Mouse (Mus musculus) C2C12 (cell line): ENCODE measurements around the gene Pcbp2. TPM values are rescaled to one million over a fixed set of nuclear protein-coding genes. Genes with fewer than 3 reads are reported as not detected.

ENCODE experiments used
- H3K27me3 ChIP-seq: one replicate; pipeline ENCODE4 v1.6.1; 2011; ENCODE audit not compliant: control insufficient read depth, insufficient read depth, insufficient read length
- H3K36me3 ChIP-seq: one replicate; pipeline ENCODE4 v1.6.1; 2011; ENCODE audit not compliant: control insufficient read depth, insufficient read depth
- H3K4me3 ChIP-seq: one replicate; pipeline ENCODE4 v1.5.1; 2011; ENCODE audit warnings: mild to moderate bottlenecking, control low read depth; ENCODE audit not compliant: poor library complexity, insufficient read depth, severe bottlenecking
- H3K79me2 ChIP-seq: one replicate; pipeline ENCODE4 v1.6.1; 2011; ENCODE audit not compliant: control insufficient read depth, insufficient read depth
- H3K79me3 ChIP-seq: one replicate; pipeline ENCODE4 v1.6.1; 2011; ENCODE audit warnings: low read depth, control low read depth
- H3ac ChIP-seq: one replicate; pipeline ENCODE3; 2011; ENCODE audit warnings: low read depth; ENCODE audit not compliant: control insufficient read depth, insufficient read length
- CEBPB ChIP-seq: IDR thresholded peaks from one replicate; pipeline ENCODE4 v1.6.1; 2011; ENCODE audit warnings: low read depth, mild to moderate bottlenecking, control low read depth, moderate library complexity
- CTCF ChIP-seq: IDR thresholded peaks from one replicate; pipeline ENCODE4 v1.5.1; 2011; ENCODE audit not compliant: control insufficient read depth, insufficient read depth, insufficient read length
- FOSL1 ChIP-seq: IDR thresholded peaks from one replicate; pipeline ENCODE4 v1.8.0; 2011; ENCODE audit warnings: mild to moderate bottlenecking, low read length; ENCODE audit not compliant: poor library complexity, insufficient read depth, severe bottlenecking
- MAX ChIP-seq: IDR thresholded peaks from one replicate; pipeline ENCODE4 v1.6.1; 2011; ENCODE audit warnings: mild to moderate bottlenecking, control low read depth
- MYOD1 ChIP-seq: IDR thresholded peaks from one replicate; pipeline ENCODE4 v1.6.1; 2011; ENCODE audit warnings: low read depth; ENCODE audit not compliant: control insufficient read depth, insufficient read length
- MYOG ChIP-seq: IDR thresholded peaks from one replicate; pipeline ENCODE4 v1.6.1; 2011; ENCODE audit not compliant: control insufficient read depth, insufficient read length; ENCODE audit errors: extremely low read depth
- USF1 ChIP-seq: IDR thresholded peaks from one replicate; pipeline ENCODE4 v1.6.1; 2011; ENCODE audit warnings: low read depth, mild to moderate bottlenecking, control low read depth, moderate library complexity
- polyA plus RNA-seq: library from polyadenylated mRNA; unstranded; fragments of >200 nt; fragmentation: generic; extraction: Trizol; gene quantifications from one replicate; pipeline ENCODE4 v1.2.1, GENCODE M21; 2012; ENCODE audit warnings: missing spikeins

The Pcbp2 gene
- polyA plus RNA-seq, 1 experiment: 1,132 TPM

DNA sequence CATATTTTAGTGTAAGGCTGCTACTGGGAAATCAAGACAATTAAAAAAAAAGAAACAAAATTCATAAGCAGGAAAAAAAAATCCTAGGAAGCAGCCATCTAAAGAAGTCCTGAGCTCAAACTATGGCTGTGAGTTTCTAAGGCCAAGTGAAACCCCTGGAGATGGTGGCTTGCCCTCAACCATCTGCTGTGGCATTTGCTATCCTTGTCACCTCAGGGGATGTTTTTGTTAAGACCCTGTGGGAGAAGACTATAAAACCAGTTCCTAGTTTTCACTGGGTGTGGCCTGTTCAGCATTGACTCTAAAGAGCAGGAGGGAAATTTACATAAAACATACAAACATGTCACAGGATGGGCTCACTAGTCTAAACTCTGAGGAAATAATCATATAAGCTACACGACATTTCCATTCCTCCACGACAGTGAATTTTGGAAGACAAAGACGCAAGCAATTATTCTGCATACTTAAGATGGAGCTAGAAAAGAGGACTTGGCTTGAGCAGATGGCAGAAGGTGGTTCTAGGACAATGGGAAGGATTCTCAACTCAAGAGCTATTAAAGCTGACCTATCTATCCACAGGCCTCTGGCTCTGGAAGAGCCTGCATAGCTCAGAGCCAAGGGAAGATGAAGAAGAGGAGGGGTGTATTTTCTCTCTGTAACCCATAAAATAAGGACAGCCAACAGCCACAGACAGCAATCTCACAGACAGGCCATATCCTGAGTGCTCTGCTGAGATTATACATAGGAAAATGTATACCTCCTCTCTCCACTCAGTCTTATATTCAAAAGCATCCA, 62.0 kb downstream of the Pcbp2 start:
- H3K36me3 ChIP-seq: peaks cover 98% of the 10 kb centered on the region
- H3K27me3 ChIP-seq: no peaks in the 10 kb centered on the region

GRCm38 (mm10) chr15:102533926-102534325, 63.6 kb downstream of the Pcbp2 start:
- no peaks in the 10 kb centered on the region for H3K79me2 ChIP-seq
- TF ChIP-seq CEBPB (no peak), MAX (no peak), MYOD1 (no peak), MYOG (no peak), USF1 (no peak)
- H3K4me3 ChIP-seq: no peak overlapping the region
- H3K36me3 ChIP-seq: peaks cover 98% of the 10 kb centered on the region
- H3K79me3 ChIP-seq: no peaks in the 10 kb centered on the region
- H3K27me3 ChIP-seq: no peaks in the 10 kb centered on the region
- no peak overlapping the region for H3ac ChIP-seq

More for the DNA sequence above, 62.0 kb downstream of the Pcbp2 start:
- no peak for TF ChIP-seq CTCF
- TF ChIP-seq USF1: no peak
- Histone ChIP-seq H3K79me2 (no peaks in the 10 kb centered on the region), H3ac (no peak overlapping the region), H3K79me3 (no peaks in the 10 kb centered on the region), H3K4me3 (no peak overlapping the region)

- TF ChIP-seq FOSL1: no peak
- TF ChIP-seq MYOD1: no peak
- no peak overlapping the region for H3ac ChIP-seq
- H3K4me3 ChIP-seq: no peak overlapping the region
- no peaks in the 10 kb centered on the region for H3K79me2 ChIP-seq
- H3K36me3 ChIP-seq: peaks cover 85% of the 10 kb centered on the region
- H3K27me3 ChIP-seq: no peaks in the 10 kb centered on the region
- no peaks in the 10 kb centered on the region for H3K79me3 ChIP-seq
These were observed 74.5 kb downstream of the Pcbp2 start for GRCm38 (mm10) chr15:102544801-102545200.

DNA sequence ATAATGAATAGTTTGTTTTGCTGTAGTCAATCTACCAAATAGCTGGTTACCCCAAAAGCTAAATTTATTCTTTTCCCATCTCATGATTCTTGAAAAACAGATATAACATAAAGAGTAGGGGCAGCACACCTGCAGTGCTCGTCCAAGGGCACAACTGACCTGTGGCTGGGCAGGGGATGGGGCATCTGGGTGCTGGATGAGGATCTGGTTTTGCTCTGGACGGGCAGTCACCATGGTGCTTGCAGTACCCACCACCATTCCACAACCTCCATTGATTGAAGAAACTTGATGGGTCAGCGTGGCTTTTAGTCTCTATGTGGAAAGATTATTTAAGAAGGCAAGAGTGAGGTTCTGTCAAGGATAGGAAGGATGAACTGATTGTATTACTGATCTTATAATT, 75.9 kb downstream of the Pcbp2 start:
- Histone ChIP-seq H3K4me3 (no peak overlapping the region), H3K27me3 (no peaks in the 10 kb centered on the region), H3K36me3 (peaks cover 76% of the 10 kb centered on the region)

DNA sequence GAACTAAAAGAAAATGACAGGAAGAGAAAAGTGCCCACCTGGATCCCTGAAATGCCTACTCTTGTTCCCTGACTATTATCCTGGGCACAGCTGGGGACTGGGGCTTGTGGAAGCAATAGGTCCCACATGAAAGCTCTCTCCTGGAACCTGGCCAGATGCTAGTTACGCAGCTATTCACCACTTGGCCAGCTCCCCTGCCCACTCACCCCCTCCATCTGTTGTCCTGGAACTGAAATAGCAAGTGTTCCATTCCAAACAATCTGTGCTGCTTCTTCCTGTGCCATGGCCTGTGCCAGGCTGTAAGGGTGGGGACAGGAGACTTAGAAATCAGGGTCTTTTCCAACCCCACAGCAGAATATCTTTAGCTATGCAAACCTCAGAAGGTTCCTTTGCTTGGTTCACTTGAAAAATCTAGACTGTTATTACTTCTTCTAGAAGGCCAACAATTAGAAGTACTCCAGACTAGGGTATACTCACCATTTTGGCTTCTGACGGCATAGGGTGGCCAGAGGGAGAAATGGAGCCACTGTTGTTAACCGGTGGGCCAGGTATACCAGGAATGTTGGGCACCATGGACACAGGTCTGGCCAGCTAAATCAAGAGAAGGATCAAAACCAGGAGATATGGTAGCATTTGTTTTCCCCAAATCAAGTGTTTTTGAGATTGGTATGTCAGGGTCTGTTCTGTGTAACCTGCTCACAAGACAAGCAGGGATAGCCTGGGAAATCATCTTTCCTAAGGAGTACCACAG, 76.5 kb downstream of the Pcbp2 start:
- peaks cover 76% of the 10 kb centered on the region for H3K36me3 ChIP-seq
- no peak overlapping the region for H3ac ChIP-seq
- H3K79me3 ChIP-seq: no peaks in the 10 kb centered on the region
- no peak overlapping the region for H3K4me3 ChIP-seq
- no peaks in the 10 kb centered on the region for H3K79me2 ChIP-seq
- no peaks in the 10 kb centered on the region for H3K27me3 ChIP-seq
- TF ChIP-seq FOSL1 (no peak), CEBPB (no peak), MYOD1 (no peak), MAX (no peak)

More for the DNA sequence above, 75.9 kb downstream of the Pcbp2 start:
- H3K79me2 ChIP-seq: no peaks in the 10 kb centered on the region
- H3ac ChIP-seq: no peak overlapping the region
- H3K79me3 ChIP-seq: no peaks in the 10 kb centered on the region
- TF ChIP-seq FOSL1 (no peak), USF1 (no peak), CEBPB (no peak), MYOD1 (no peak), CTCF (no peak), MAX (no peak)

DNA sequence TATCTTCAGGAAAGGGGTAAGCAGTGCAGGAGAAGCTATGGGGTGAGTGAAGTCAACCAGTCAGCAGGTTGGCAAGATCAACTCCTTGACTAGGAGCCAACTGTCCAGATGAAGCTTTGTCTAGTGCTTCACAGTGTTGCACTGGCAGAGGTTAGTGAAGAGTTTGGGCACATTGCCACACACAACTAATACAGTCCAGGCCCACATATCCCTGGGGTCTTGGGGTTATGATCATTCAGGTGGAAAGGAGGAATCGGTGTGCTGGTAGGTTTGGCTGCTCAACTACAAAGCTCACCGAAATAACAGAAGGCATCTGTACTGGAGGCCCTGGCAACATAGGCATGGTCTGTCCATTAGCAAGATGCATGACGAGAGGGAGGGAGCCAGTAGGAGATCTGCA, 77.1 kb downstream of the Pcbp2 start:
- H3ac ChIP-seq: no peak overlapping the region
- TF ChIP-seq MAX: no peak
- TF ChIP-seq USF1: no peak
- no peak for TF ChIP-seq MYOD1
- no peak for TF ChIP-seq FOSL1
- TF ChIP-seq CTCF: no peak
- no peak for TF ChIP-seq MYOG
- no peak for TF ChIP-seq CEBPB
- peaks cover 76% of the 10 kb centered on the region for H3K36me3 ChIP-seq
- no peaks in the 10 kb centered on the region for H3K27me3 ChIP-seq
- no peaks in the 10 kb centered on the region for H3K79me3 ChIP-seq
- H3K4me3 ChIP-seq: no peak overlapping the region
- H3K79me2 ChIP-seq: no peaks in the 10 kb centered on the region

Other genes with a start within 250 kb of the Pcbp2 start
- gene Itgb7, start 238.6 kb upstream of the Pcbp2 start, polyA plus RNA-seq: 58.8 TPM
- 92.5 TPM for gene Rarg, start 213.0 kb upstream of the Pcbp2 start, polyA plus RNA-seq
- not detected for gene Gm9918, start 200.0 kb upstream of the Pcbp2 start, polyA plus RNA-seq
- gene Mfsd5, start 191.1 kb upstream of the Pcbp2 start, polyA plus RNA-seq: 126 TPM
- gene Espl1, start 174.3 kb upstream of the Pcbp2 start, polyA plus RNA-seq: 47.0 TPM
- 378 TPM for gene Pfdn5, start 144.4 kb upstream of the Pcbp2 start, polyA plus RNA-seq
- gene Myg1, start 138.8 kb upstream of the Pcbp2 start, polyA plus RNA-seq: 152 TPM
- 217 TPM for gene Aaas, start 119.8 kb upstream of the Pcbp2 start, polyA plus RNA-seq
- 10.8 TPM for gene Sp7, start 103.4 kb upstream of the Pcbp2 start, polyA plus RNA-seq
- gene Sp1, start 64.4 kb upstream of the Pcbp2 start, polyA plus RNA-seq: 13.4 TPM
- gene Amhr2, start 25.2 kb upstream of the Pcbp2 start, polyA plus RNA-seq: 0.07 TPM
- 113 TPM for gene Prr13, start 11.5 kb upstream of the Pcbp2 start, polyA plus RNA-seq
- not detected for gene Gm10337, start 33.2 kb downstream of the Pcbp2 start, polyA plus RNA-seq
- gene Map3k12, start 46.5 kb downstream of the Pcbp2 start, polyA plus RNA-seq: 11.2 TPM
- 127 TPM for gene Tarbp2, start 47.7 kb downstream of the Pcbp2 start, polyA plus RNA-seq
- gene Npff, start 54.4 kb downstream of the Pcbp2 start, polyA plus RNA-seq: 0.94 TPM
- not detected for gene Gm28047, start 154.5 kb downstream of the Pcbp2 start, polyA plus RNA-seq
- gene Atf7, start 154.9 kb downstream of the Pcbp2 start, polyA plus RNA-seq: 31.0 TPM
- gene Atp5g2, start 201.8 kb downstream of the Pcbp2 start, polyA plus RNA-seq: 933 TPM